Mouse (Mus musculus) thymus, adult 2 months (tissue): ENCODE data around the gene Mthfd2. TPM values are rescaled to one million over a fixed set of nuclear protein-coding genes. Genes with fewer than 3 reads are reported as not detected.
A peak's percentile ranks its signal among the peaks of the same experiment; 100 is the strongest.
"Not testable (repeated sequence)": the region's sequence is repeated elsewhere in the genome, so short reads cannot be mapped to it uniquely, and the experiment has no call there.

ENCODE experiments used
- DNase-seq: peaks from one replicate; pipeline ENCODE4 v3.0.0; 2021
- H3K27ac ChIP-seq: fragments of 200-500 bp; 2 replicates; pipeline ENCODE4 v1.5.1; 2012; ENCODE audit warnings: low read length, control low read depth; ENCODE audit not compliant: control insufficient read depth, insufficient read depth
- H3K27me3 ChIP-seq: fragments of 200-500 bp; 2 replicates; pipeline ENCODE4 v1.6.1; 2012; ENCODE audit warnings: mild to moderate bottlenecking, low read length, moderate library complexity, mixed read lengths; ENCODE audit not compliant: control insufficient read depth, insufficient read depth
- H3K36me3 ChIP-seq: fragments of 200-500 bp; 2 replicates; pipeline ENCODE4 v1.6.1; 2012; ENCODE audit warnings: mild to moderate bottlenecking, low read length, moderate library complexity; ENCODE audit not compliant: control insufficient read depth, insufficient read depth
- H3K4me1 ChIP-seq: fragments of 200-500 bp; replicated peaks from 2 replicates; pipeline ENCODE4 v1.6.1; 2012; ENCODE audit warnings: low read length; ENCODE audit not compliant: control insufficient read depth, insufficient read depth
- H3K4me3 ChIP-seq: fragments of 200-500 bp; 2 replicates; pipeline ENCODE4 v1.5.1; 2012; ENCODE audit warnings: mild to moderate bottlenecking, low read length, control low read depth, moderate library complexity; ENCODE audit not compliant: control insufficient read depth, insufficient read depth
- CTCF ChIP-seq: fragments of 200-500 bp; IDR thresholded peaks from 2 replicates; pipeline ENCODE4 v1.5.1; 2012; ENCODE audit warnings: mild to moderate bottlenecking, control low read depth, low read length, moderate library complexity, borderline replicate concordance; ENCODE audit not compliant: control insufficient read depth, poor library complexity, insufficient read depth; ENCODE audit errors: extremely low read depth
- POLR2A ChIP-seq: fragments of 200-500 bp; IDR thresholded peaks from 2 replicates; pipeline ENCODE4 v1.6.1; 2012; ENCODE audit warnings: mild to moderate bottlenecking, low read length, control low read depth, moderate library complexity; ENCODE audit not compliant: control insufficient read depth, poor library complexity, insufficient read depth; ENCODE audit errors: extremely low read depth
- WGBS: fragments of 180-500 bp; shearing (Covaris S2); methylation state at CpG from one replicate; pipeline ENCODE4 v1.1.7; 2018; 5-methylcytosine and 5-hydroxymethylcytosine counted together
- polyA plus RNA-seq: library from polyadenylated mRNA; depleted of rRNA; stranded (reverse); fragments of >200 nt; gene quantifications from 2 replicates; pipeline ENCODE4 v1.2.3, GENCODE M21; 2012

Mthfd2 gene
- polyA plus RNA-seq, 1 experiment = 15.9 TPM

GRCm38 (mm10) chr6:83350172-83350571 lies 24.5 kb upstream of the Mthfd2 start:
- peaks cover 4% of the 10 kb centered on the region; the same call in 1 of the 2 replicates for H3K36me3 ChIP-seq
- H3K27ac ChIP-seq = no peak overlapping the region
- no peak for DNase-seq
- H3K27me3 ChIP-seq = no peaks in the 10 kb centered on the region
- peaks cover 12% of the 10 kb centered on the region for H3K4me1 ChIP-seq
- peak overlapping the region; percentile 71; the same call in 1 of the 2 replicates for H3K4me3 ChIP-seq
- WGBS = 93% methylated on average over 7 of the region's 7 CpGs
- 0 out of 2 replicates have a peak, but pooled peaks have one; percentile 8 for TF ChIP-seq POLR2A
- TF ChIP-seq CTCF = no peak

- TF ChIP-seq POLR2A = peak; percentile 66
- TF ChIP-seq CTCF = peak; percentile 88
- Histone ChIP-seq H3K27ac (no peak overlapping the region), H3K27me3 (no peaks in the 10 kb centered on the region), H3K4me1 (peaks cover 12% of the 10 kb centered on the region), H3K36me3 (peaks cover 4% of the 10 kb centered on the region; the same call in 1 of the 2 replicates), H3K4me3 (peak overlapping the region; percentile 71)
- under 1% methylated on average over 53 of the region's 53 CpGs for WGBS
- peak; percentile 96 for DNase-seq
These were observed 23.7 kb upstream of the Mthfd2 start for GRCm38 (mm10) chr6:83349274-83349958.

DNA sequence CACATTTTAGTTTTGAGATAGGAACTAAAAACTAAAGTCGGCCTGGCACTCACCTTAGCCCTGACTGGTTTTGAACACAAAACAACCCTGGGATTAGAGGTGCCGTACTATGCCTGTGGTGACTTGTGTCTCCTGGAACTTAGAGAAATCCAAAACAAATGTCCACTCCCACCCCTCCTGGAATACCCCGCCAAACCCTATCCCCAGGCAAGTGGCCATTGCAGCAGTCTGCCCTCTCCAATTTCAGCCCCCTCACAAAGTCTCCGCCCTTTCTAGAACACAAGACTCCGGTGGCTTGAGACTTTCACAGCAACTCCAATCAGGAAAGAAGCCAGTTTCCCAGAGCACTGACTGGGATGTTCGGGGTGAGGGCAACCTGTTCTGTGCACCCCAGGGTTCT lies 23.2 kb upstream of the Mthfd2 start, which contains the start of gene Bola3:
Gene Bola3 (plus strand): TSS at position 275 of the 400 bp plus-strand sequence.
- Histone ChIP-seq H3K4me3 (peak within 1 kb of the TSS; percentile 71), H3K27ac (no peak within 1 kb of the TSS), H3K27me3 (no peaks in the 10 kb centered on the region), H3K36me3 (peaks cover 9% of the 10 kb centered on the region; the same call in 1 of the 2 replicates), H3K4me1 (peaks cover 12% of the 10 kb centered on the region)
- no peak for TF ChIP-seq CTCF
- no peak for TF ChIP-seq POLR2A
- WGBS = 54% methylated on average over 6 of the region's 6 CpGs
- no peak for DNase-seq

DNA sequence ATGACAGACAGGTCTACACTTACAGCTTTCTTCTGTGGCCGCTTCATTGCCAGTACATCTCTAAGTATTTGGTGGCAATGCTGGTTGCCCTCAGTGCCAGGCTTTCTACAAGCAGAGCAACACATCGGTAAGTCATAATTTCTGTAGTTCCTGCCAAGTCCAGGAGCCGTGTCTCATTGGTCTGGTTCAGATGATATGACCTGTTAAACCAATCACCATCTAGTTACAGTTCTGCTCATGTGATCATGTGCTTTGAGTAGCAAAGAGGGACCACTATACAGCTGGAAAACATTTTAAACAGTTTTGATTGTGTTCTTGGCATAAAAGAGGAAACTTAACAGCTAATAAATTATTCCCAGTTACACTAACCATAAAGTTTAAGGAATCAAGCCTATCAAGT lies 22.2 kb upstream of the Mthfd2 start:
- 93% methylated on average over 3 of the region's 3 CpGs for WGBS
- TF ChIP-seq POLR2A (no peak), CTCF (no peak)
- peaks cover 14% of the 10 kb centered on the region for H3K36me3 ChIP-seq

DNA sequence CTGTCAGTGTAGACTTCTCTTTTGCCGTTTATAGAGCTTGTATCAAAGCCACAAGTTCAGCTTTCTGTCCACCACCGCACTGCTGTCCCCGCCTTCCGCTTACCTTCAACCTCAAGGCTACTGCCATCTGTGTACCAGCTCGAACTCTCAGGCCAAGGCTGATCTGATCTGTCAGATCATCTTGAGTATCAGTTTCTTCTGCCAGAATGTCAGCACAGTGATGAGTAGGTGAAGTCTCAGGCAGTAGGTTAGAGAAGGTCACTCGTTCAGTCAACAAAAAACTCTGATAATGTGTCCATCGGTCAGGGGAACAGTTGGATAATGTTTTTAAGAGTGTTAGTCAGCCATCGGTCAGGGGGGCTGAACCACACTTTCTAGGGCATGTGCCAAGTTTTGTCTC lies 19.6 kb upstream of the Mthfd2 start:
- not testable (repeated sequence) for DNase-seq, H3K4me3 ChIP-seq, H3K27me3 ChIP-seq, H3K27ac ChIP-seq
- H3K36me3 ChIP-seq = peaks cover 39% of the 10 kb centered on the region
- 95% methylated on average over 8 of the region's 8 CpGs for WGBS
- peaks cover 11% of the 10 kb centered on the region for H3K4me1 ChIP-seq

More for the DNA sequence above, 22.2 kb upstream of the Mthfd2 start:
- no peak for DNase-seq
- Histone ChIP-seq H3K27me3 (no peaks in the 10 kb centered on the region), H3K27ac (no peak overlapping the region), H3K4me3 (no peak overlapping the region), H3K4me1 (peaks cover 12% of the 10 kb centered on the region)

DNA sequence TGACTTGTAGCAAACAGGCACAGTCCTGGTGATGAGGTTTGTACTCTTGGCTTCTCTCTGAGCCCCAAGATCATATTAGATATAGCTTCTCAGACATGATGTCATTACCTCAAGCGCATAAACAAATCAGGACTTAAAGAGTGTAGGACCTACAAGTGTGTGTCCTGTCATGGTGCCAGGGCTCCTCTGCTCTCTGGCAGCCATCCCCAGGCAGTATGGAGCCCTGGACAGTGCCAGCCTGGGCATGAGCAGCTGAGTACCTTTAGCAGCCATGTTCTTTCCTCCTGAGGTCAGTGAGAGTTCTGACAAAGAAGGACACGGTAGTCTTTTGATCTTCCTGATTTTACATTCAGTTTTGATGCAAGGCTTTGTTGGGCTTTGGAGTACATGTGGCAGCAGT lies 17.2 kb upstream of the Mthfd2 start:
- peaks cover 62% of the 10 kb centered on the region for H3K36me3 ChIP-seq
- H3K4me1 ChIP-seq = no peaks in the 10 kb centered on the region
- no peak overlapping the region for H3K27ac ChIP-seq
- TF ChIP-seq POLR2A = no peak
- TF ChIP-seq CTCF = no peak
- no peak for DNase-seq
- H3K27me3 ChIP-seq = no peaks in the 10 kb centered on the region
- WGBS = 94% methylated on average over 2 of the region's 2 CpGs
- no peak overlapping the region for H3K4me3 ChIP-seq
